Mouse (Mus musculus) megakaryocyte-erythroid progenitor cell, adult 5 weeks (primary cell): ENCODE data around the gene Wdr91. TPM values are rescaled to one million over a fixed set of nuclear protein-coding genes. Genes with fewer than 3 reads are reported as not detected.

Experiments used
- polyA plus RNA-seq: library from polyadenylated mRNA; stranded (reverse); fragments of >175 nt; gene quantifications from 2 replicates; pipeline ENCODE4 v1.2.3, GENCODE M21; 2012

Gene Wdr91
- polyA plus RNA-seq, result 30.8 and 35.7 TPM in 2 replicates

DNA sequence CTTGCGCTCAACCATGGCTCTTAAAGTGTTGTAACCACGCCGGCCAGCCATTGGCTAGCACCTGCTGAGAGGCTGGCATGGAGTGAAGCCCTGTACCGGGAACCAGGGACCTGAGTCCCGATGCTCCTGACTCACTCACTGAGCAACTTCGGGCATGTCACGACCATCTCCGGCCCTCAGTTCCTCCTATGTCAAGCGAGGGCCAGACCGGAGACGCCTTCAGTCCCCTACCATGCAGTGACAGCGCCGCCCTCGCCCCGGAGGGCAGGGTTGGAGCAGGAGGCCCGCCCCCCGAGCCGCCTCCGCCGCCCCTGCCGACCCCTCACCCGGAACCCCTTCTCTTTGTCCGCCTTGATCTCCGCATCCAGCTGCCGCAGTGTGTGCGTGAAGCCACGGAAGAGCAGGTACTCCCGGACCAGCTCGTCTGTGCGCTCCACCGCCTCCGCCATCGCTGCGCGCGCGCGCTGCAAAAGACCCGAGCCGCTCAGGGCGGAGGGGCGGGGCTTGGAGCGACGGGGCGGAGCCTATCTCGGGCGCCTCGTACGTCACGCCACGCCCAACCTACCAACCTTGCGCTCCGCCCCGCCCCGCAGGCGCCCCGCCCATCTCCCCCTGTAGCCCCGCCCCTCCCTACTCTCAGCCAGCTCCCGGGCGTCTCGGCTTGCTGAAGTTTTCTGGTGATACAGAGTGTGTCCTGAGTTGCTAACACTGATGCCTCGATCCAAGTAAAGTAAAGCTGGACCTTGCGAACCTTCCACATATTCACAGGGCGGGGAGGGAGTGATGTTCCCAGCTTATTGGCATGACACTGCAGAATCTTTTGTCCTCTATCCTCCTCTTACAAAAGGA, at the start of gene Wdr91:
Wdr91 (minus strand) TSS at position 506 of the 849 bp plus-strand sequence.

DNA sequence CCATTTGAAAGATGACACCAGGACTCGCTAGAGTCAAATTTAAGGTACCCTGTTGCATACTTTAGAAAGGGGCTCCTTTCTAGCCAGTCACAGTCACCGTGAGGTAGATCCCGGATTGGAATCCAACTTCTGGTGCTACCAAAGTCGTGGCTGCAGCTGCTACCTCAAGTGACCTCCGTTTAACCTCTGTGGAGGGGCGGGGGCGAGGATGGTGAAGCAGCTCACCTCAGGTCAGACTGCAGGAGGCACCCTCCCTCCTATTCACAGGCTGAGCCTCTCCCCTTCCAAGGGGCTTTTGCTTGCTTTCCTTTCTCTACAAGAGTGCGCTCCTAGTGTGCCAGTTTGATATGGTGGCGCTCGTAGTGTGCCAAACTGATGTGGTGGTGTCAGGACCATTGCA, 9.3 kb upstream of the Wdr91 start, which contains the start of gene Stra8:
Stra8 (plus strand) TSS at position 208 of the 400 bp plus-strand sequence.

DNA sequence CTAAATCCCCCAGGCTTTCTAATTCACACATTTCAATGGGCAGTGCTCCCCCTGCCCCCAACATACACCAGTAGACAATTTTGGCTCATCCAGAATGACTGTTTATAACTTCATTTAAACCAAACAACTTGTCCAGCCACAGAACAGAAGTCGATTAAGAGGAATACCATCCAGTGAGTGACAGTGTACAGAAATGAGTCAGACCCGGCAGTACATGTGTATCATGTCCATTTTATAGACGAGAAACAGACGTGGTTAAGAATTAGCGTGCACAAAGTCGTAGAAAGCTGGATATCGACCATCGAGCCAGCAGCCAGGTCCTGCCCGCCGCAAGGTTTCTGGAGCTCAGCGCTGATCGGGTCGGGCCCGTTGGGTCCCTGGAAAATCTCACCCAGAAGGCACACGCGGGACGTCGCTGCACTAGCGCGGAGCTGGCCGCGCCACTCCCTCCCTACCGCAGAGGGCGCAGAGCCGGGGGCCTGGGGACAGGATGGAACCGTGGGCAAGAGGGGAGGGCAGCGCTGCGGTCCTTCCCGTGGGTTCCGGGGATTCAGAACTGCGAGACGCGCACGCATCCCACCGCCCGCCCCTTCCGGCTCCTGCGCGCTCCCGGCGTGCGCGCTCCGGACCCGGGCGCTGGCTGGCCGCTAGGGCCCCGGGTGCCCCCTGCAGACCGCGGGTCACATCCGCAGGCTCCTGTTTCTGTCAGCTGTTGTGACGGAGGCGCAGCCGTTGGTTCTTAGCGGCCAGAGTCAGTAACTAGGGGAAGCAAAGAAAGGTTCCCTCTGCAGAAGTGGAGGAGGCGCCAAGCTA, 33.0 kb downstream of the Wdr91 start, which contains the start of gene Cyren:
Cyren (minus strand) TSS at position 552 of the 813 bp plus-strand sequence.

DNA sequence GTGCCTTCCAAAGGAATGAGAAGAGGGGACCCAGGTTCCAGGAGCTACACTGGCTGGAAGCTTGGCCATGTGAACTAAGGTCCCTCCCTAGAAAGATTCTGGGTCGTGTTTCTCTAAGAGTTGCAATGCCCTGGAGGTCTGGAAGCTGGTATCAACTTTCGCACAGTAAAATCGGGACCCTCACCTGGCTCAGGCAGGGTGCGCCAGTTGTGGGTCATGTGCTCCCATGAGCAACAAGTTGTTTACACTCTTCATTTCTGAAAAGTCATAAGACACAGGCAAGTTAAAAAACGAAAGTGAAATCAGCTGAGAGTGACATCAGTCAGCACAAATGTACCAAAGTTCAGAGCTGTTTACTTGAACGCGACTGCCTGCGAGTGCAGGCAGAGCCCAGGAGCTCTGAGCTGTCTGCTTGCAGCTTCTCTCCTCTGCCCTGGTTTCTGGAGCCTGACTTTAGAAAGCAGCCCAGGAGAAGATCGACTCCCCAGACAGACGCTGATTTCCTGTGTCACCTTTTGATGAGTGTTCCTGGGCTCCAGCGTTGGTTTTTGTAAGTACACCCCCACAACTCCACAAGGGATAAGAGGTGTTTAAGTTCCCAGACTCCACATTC, 47.8 kb downstream of the Wdr91 start, which contains the start of gene Tmem140:
Tmem140 (plus strand) TSS at position 356 of the 613 bp plus-strand sequence.

Other genes starting within 250 kb of the Wdr91 start
- 1.2 and 1.5 TPM in 2 replicates for gene Agbl3, start 130.4 kb downstream of the Wdr91 start, polyA plus RNA-seq
- 0.19 and 0.45 TPM in 2 replicates for gene Tmem140, start 47.7 kb downstream of the Wdr91 start, polyA plus RNA-seq
- 7.3 and 7.7 TPM in 2 replicates for gene Cyren, start 32.8 kb downstream of the Wdr91 start, polyA plus RNA-seq
- not detected in 2 replicates for gene Stra8, start 9.3 kb upstream of the Wdr91 start, polyA plus RNA-seq
- 0.19 and 0.39 TPM in 2 replicates for gene Slc23a4, start 77.5 kb upstream of the Wdr91 start, polyA plus RNA-seq
- 4.2 and 5.4 TPM in 2 replicates for gene Cnot4, start 222.8 kb upstream of the Wdr91 start, polyA plus RNA-seq